ENCODE assay signal across 9 mouse cellular contexts in genomic region chr10:80658194-80658840, GRCm38 (mm10). TPM values are rescaled to one million over a fixed set of nuclear protein-coding genes. Genes with fewer than 3 reads are reported as not detected.
DNase-seq lines count a peak whose midpoint lies in the region; ATAC-seq and TF ChIP-seq lines count a peak whose summit lies in the region.
"Had no signal": no experiment of that assay in that cellular context is flagged by ENCODE, and none has a peak within 500 bp of the region (broad histone marks: within the 10 kb centered on the region; RNA-seq: fewer than 3 reads in every experiment).

No protein-coding gene starts in this region.

- WGBS in kidney, embryonic 16.5 days: 85% methylated on average over 14 of the region's 14 CpGs
- 79% methylated on average over 14 of the region's 14 CpGs for WGBS in liver, embryonic 12.5 days (ENCODE audit: insufficient replicate concordance)

- TF ChIP-seq CTCF in ES-Bruce4 (IDR thresholded peaks at IDR 0.05; ENCODE audit: low read depth, low read length): no peak

- no peaks in the 10 kb centered on the region for H3K9me3 ChIP-seq in kidney, embryonic 16.5 days (ENCODE audit: low read length)
- no peaks in the 10 kb centered on the region for H3K9me3 ChIP-seq in ES-Bruce4 (replicated peaks; ENCODE audit: control insufficient read depth, insufficient read depth, low read length, poor library complexity, severe bottlenecking)
- no peaks in the 10 kb centered on the region for H3K9me3 ChIP-seq in liver, embryonic 12.5 days (replicated peaks)

- no peak for TF ChIP-seq EP300 in ES-Bruce4 (IDR thresholded peaks at IDR 0.05; ENCODE audit: insufficient read depth, low read depth, low read length)

- TF ChIP-seq POLR2A in ES-Bruce4 (IDR thresholded peaks at IDR 0.05; ENCODE audit: insufficient read depth, low read length): no peak

- no peak for DNase-seq in kidney, postnatal 14 days
- DNase-seq in CD4-positive, CD25-positive, alpha-beta regulatory T cell, adult 2 months (ENCODE audit: low read depth, low spot score): peak; percentile 78
- no peak for DNase-seq in adrenal gland, postnatal 10 days
- no peak for DNase-seq in kidney, adult 8-10 months

- no peak for ATAC-seq in kidney, embryonic 16.5 days (ENCODE audit: low FRiP score, low TSS enrichment)
- no peak for ATAC-seq in liver, embryonic 12.5 days
- ATAC-seq: Patski had no signal

- no peak overlapping the region for H3K4me2 ChIP-seq in kidney, embryonic 16.5 days (replicated peaks; ENCODE audit: low read depth, low read length)
- peak overlapping the region; percentile 47; the same call in 1 of the 2 replicates for H3K4me2 ChIP-seq in liver, embryonic 12.5 days

- H3K9ac ChIP-seq in kidney, embryonic 16.5 days (replicated peaks; ENCODE audit: low read length): peak overlapping the region; percentile 51; the same call in 1 of the 2 replicates
- 0 out of 2 replicates have a peak overlapping the region, but pooled peaks have one; percentile 21 for H3K9ac ChIP-seq in ES-Bruce4 (ENCODE audit: low read depth, poor library complexity, severe bottlenecking)
- no peak overlapping the region for H3K9ac ChIP-seq in liver, embryonic 12.5 days
- H3K9ac ChIP-seq: lung, embryonic 14.5 days had no signal

- peaks cover 37% of the 10 kb centered on the region for H3K4me1 ChIP-seq in kidney, embryonic 16.5 days (ENCODE audit: insufficient read depth, low read length)
- peaks cover 11% of the 10 kb centered on the region for H3K4me1 ChIP-seq in ES-Bruce4 (ENCODE audit: control insufficient read depth, insufficient read depth, low read length)
- peaks cover 76% of the 10 kb centered on the region for H3K4me1 ChIP-seq in liver, embryonic 12.5 days

- H3K4me3 ChIP-seq in kidney, embryonic 16.5 days (ENCODE audit: low read length): no peak overlapping the region
- H3K4me3 ChIP-seq in ES-Bruce4 (ENCODE audit: low read depth, low read length): no peak overlapping the region
- H3K4me3 ChIP-seq in liver, embryonic 12.5 days: no peak overlapping the region

- no peaks in the 10 kb centered on the region for H3K27me3 ChIP-seq in kidney, embryonic 16.5 days (ENCODE audit: insufficient read depth, low read length)
- H3K27me3 ChIP-seq in ES-Bruce4 (ENCODE audit: control insufficient read depth, insufficient read depth, low read length, poor library complexity, severe bottlenecking): no peaks in the 10 kb centered on the region
- H3K27me3 ChIP-seq in liver, embryonic 12.5 days (replicated peaks): no peaks in the 10 kb centered on the region
- H3K27me3 ChIP-seq: Patski had no signal

- H3K36me3 ChIP-seq in kidney, embryonic 16.5 days (ENCODE audit: insufficient read depth, low read length): no peaks in the 10 kb centered on the region
- no peaks in the 10 kb centered on the region for H3K36me3 ChIP-seq in ES-Bruce4 (ENCODE audit: control insufficient read depth, insufficient read depth, low read length, poor library complexity, severe bottlenecking)
- H3K36me3 ChIP-seq in liver, embryonic 12.5 days: no peaks in the 10 kb centered on the region

- H3K27ac ChIP-seq in kidney, embryonic 16.5 days (ENCODE audit: low read length): no peak overlapping the region
- peak overlapping the region; percentile 70 for H3K27ac ChIP-seq in ES-Bruce4 (ENCODE audit: insufficient read depth, low read length)
- H3K27ac ChIP-seq in liver, embryonic 12.5 days: peak overlapping the region; percentile 88

RNA-seq across cellular contexts. Expression of gene Btbd2, which starts 1.4 kb away (rescaled TPM):
- 21.0 and 74.8 TPM in 2 replicates for polyA plus RNA-seq in kidney, embryonic 16.5 days (2015; fragmentation: Nextera tagmentation; extraction: Ambion mirVana)
- polyA plus RNA-seq in ES-Bruce4 (2011; ENCODE audit: insufficient read depth, insufficient read length, low read depth, missing spikeins): 45.6 and 47.1 TPM in 2 replicates
- 26.0 and 27.3 TPM in 2 replicates for polyA plus RNA-seq in liver, embryonic 12.5 days (2016; fragmentation: Nextera tagmentation; extraction: Ambion mirVana)
- 10 to 100 TPM; 50.4 to 65.3 TPM for total RNA-seq in adrenal gland, postnatal 10 days (2021)

RNA-seq across cellular contexts. Expression of gene Mknk2, which starts 19.6 kb away (rescaled TPM):
- polyA plus RNA-seq in kidney, embryonic 16.5 days (2015; fragmentation: Nextera tagmentation; extraction: Ambion mirVana): 71.1 and 108 TPM in 2 replicates
- 54.6 and 57.4 TPM in 2 replicates for polyA plus RNA-seq in ES-Bruce4 (2011; ENCODE audit: insufficient read depth, insufficient read length, low read depth, missing spikeins)
- 124 and 125 TPM in 2 replicates for polyA plus RNA-seq in liver, embryonic 12.5 days (2016; fragmentation: Nextera tagmentation; extraction: Ambion mirVana)
- total RNA-seq in adrenal gland, postnatal 10 days (2021): 100 to 1,000 TPM; 249 to 298 TPM

RNA-seq across cellular contexts. Expression of gene Csnk1g2, which starts 35.7 kb away (rescaled TPM):
- 30.8 and 93.6 TPM in 2 replicates for polyA plus RNA-seq in kidney, embryonic 16.5 days (2015; fragmentation: Nextera tagmentation; extraction: Ambion mirVana)
- 82.7 and 84.6 TPM in 2 replicates for polyA plus RNA-seq in ES-Bruce4 (2011; ENCODE audit: insufficient read depth, insufficient read length, low read depth, missing spikeins)
- polyA plus RNA-seq in liver, embryonic 12.5 days (2016; fragmentation: Nextera tagmentation; extraction: Ambion mirVana): 106 TPM in 2 replicates
- total RNA-seq in adrenal gland, postnatal 10 days (2021): 100 to 1,000 TPM; 121 to 131 TPM

RNA-seq across cellular contexts. Expression of gene Mob3a, which starts 43.5 kb away (rescaled TPM):
- 43.1 and 43.2 TPM in 2 replicates for polyA plus RNA-seq in kidney, embryonic 16.5 days (2015; fragmentation: Nextera tagmentation; extraction: Ambion mirVana)
- polyA plus RNA-seq in ES-Bruce4 (2011; ENCODE audit: insufficient read depth, insufficient read length, low read depth, missing spikeins): 17.5 and 19.8 TPM in 2 replicates
- polyA plus RNA-seq in liver, embryonic 12.5 days (2016; fragmentation: Nextera tagmentation; extraction: Ambion mirVana): 43.9 and 45.3 TPM in 2 replicates
- 10 to 100 TPM; 17.7 to 20.1 TPM for total RNA-seq in adrenal gland, postnatal 10 days (2021)

RNA-seq across cellular contexts. Expression of gene Izumo4, which starts 43.7 kb away (rescaled TPM):
- polyA plus RNA-seq in kidney, embryonic 16.5 days (2015; fragmentation: Nextera tagmentation; extraction: Ambion mirVana): 23.3 and 23.8 TPM in 2 replicates
- 7.2 and 9.6 TPM in 2 replicates for polyA plus RNA-seq in ES-Bruce4 (2011; ENCODE audit: insufficient read depth, insufficient read length, low read depth, missing spikeins)
- polyA plus RNA-seq in liver, embryonic 12.5 days (2016; fragmentation: Nextera tagmentation; extraction: Ambion mirVana): 10.1 and 10.6 TPM in 2 replicates
- total RNA-seq in adrenal gland, postnatal 10 days (2021): 10 to 100 TPM in 1 of 2 experiments, 1 to 10 TPM in 1; 6.9 to 13.1 TPM
